ENCODE assay signal across 18 mouse cellular contexts in the genomic region with DNA sequence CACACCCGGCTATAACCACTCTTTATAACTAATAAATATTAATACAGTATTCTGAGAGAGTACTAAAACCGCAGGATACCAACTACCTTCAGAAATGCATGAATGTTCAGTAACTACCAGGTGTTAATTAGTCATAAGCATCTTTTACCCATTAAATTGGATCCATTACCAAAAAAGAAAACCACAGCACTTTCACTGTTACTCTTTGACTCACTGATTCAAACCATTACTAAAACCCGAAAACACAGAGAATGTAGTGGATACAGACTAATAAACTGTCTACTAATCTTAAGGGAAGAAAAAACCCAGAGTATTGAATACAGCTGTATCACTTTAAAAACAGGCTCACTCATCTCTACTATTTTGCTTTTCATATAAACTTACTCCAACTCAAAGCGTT. TPM values are rescaled to one million over a fixed set of nuclear protein-coding genes. Genes with fewer than 3 reads are reported as not detected.
DNase-seq lines count a peak whose midpoint lies in the region; ATAC-seq and TF ChIP-seq lines count a peak whose summit lies in the region.
"Had no signal": no experiment of that assay in that cellular context is flagged by ENCODE, and none has a peak within 500 bp of the region (broad histone marks: within the 10 kb centered on the region; RNA-seq: fewer than 3 reads in every experiment).

No protein-coding gene starts in this region.

- no peaks in the 10 kb centered on the region; the same call in none of the 2 replicates for H3K79me2 ChIP-seq in CH12.LX (replicated peaks; ENCODE audit: control insufficient read depth, extremely low read depth, insufficient read depth, poor library complexity, severe bottlenecking)

- H3K27me3 ChIP-seq in CH12.LX (replicated peaks), result no peaks in the 10 kb centered on the region
- H3K27me3 ChIP-seq in intestine, postnatal 0 days (replicated peaks; ENCODE audit: control insufficient read depth, insufficient read depth, low read length), result no peaks in the 10 kb centered on the region
- H3K27me3 ChIP-seq: Patski had no signal

- peak; percentile 29 for DNase-seq in CH12.LX (ENCODE audit: extremely low read depth)
- DNase-seq: adrenal gland, adult 2 months; adrenal gland, adult 8-10 months; adrenal gland, postnatal 10 days; adrenal gland, postnatal 14 days; adrenal gland, postnatal 25 days; adrenal gland, postnatal 36 days; B cell, adult 2 months; cerebellum, adult 11 months; cerebellum, adult 11-12 months; cerebellum, adult 18-20 months; cerebellum, adult 2 months; cerebellum, adult 8-10 months had no signal

- no peak for TF ChIP-seq CTCF in CH12.LX (conservative IDR thresholded peaks at IDR 0.05 in 1 of 2, IDR thresholded peaks at IDR 0.05 in 1 of 2; ENCODE audit: low read depth in 2 of 2, low read length in 2 of 2)
- no peak for TF ChIP-seq CTCF in intestine, postnatal 0 days (IDR thresholded peaks at IDR 0.05; ENCODE audit: low read depth)

- 87% methylated on average over 4 of the region's 4 CpGs for WGBS in intestine, postnatal 0 days

- dilution Hi-C loops in CH12.LX (cut with MboI; ENCODE audit: extremely low pct_ligation_motif_present, extremely low pct_unique_long_range_greater_than_20kb, low sequenced_read_pairs), result no loop called here

- H3K4me2 ChIP-seq in CH12.LX (ENCODE audit: insufficient read depth, low read depth, poor library complexity, severe bottlenecking), result no peak overlapping the region
- no peak overlapping the region for H3K4me2 ChIP-seq in intestine, postnatal 0 days (replicated peaks; ENCODE audit: low read depth)

- no peak overlapping the region for H3K9ac ChIP-seq in CH12.LX (ENCODE audit: insufficient read depth, low read depth)
- no peak overlapping the region for H3K9ac ChIP-seq in intestine, postnatal 0 days (ENCODE audit: low read depth, low read length)

- H3K4me3 ChIP-seq in CH12.LX (replicated peaks in 1 of 3; ENCODE audit: low read depth in 2 of 3, low read length in 2 of 3, poor library complexity in 1 of 3), result no peak overlapping the region
- H3K4me3 ChIP-seq in intestine, postnatal 0 days (ENCODE audit: low read depth, low read length), result no peak overlapping the region

- in situ Hi-C loops in CH12.LX (cut with MboI; ENCODE audit: low pct_ligation_motif_present, low pct_unique_long_range_greater_than_20kb, low sequenced_read_pairs), result no loop called here

- H3K4me1 ChIP-seq in CH12.LX (ENCODE audit: control insufficient read depth in 1 of 2, insufficient read depth in 2 of 2), result peaks cover 0 to 2% of the 10 kb centered on the region in 2 experiments; a peak in 1 of 4 replicates
- H3K4me1 ChIP-seq in intestine, postnatal 0 days (replicated peaks; ENCODE audit: control insufficient read depth, insufficient read depth, low read length), result no peaks in the 10 kb centered on the region

- no peak for TF ChIP-seq RAD21 in CH12.LX (IDR thresholded peaks at IDR 0.05; ENCODE audit: low read depth, low read length)

- TF ChIP-seq EP300 in CH12.LX (IDR thresholded peaks at IDR 0.05; ENCODE audit: low read length), result peak; percentile 60; the same call in 1 of the 2 replicates

- ATAC-seq in intestine, postnatal 0 days, result no peak
- ATAC-seq: activated CD4-positive, CD25-positive, alpha-beta regulatory T cell, adult 4 months; CD4-positive, CD25-positive, alpha-beta regulatory T cell, adult 4 months; Patski had no signal

- TF ChIP-seq POLR2A in CH12.LX (IDR thresholded peaks at IDR 0.05; ENCODE audit: low read depth, low read length), result no peak

- H3K36me3 ChIP-seq in CH12.LX (replicated peaks in 1 of 2; ENCODE audit: control insufficient read depth in 1 of 2, insufficient read depth in 1 of 2, low read length in 1 of 2), result peaks cover 15 to 44% of the 10 kb centered on the region in 2 experiments
- peaks cover 25% of the 10 kb centered on the region for H3K36me3 ChIP-seq in intestine, postnatal 0 days (ENCODE audit: control insufficient read depth, insufficient read depth)

- no peaks in the 10 kb centered on the region for H3K9me3 ChIP-seq in CH12.LX (replicated peaks; ENCODE audit: low read length)
- H3K9me3 ChIP-seq in intestine, postnatal 0 days (ENCODE audit: control insufficient read depth), result no peaks in the 10 kb centered on the region
- H3K9me3 ChIP-seq: G1E had no signal

- H3K27ac ChIP-seq in CH12.LX (ENCODE audit: insufficient read depth, low read depth), result no peak overlapping the region
- no peak overlapping the region for H3K27ac ChIP-seq in intestine, postnatal 0 days (ENCODE audit: low read depth, low read length)

TF ChIP-seq in CH12.LX, 34 proteins besides CTCF, POLR2A, EP300 and RAD21:
- TF ChIP-seq USF1 (IDR thresholded peaks at IDR 0.05; ENCODE audit: low read depth, low read length), result no peak
- peak; percentile 33; the same call in 1 of the 2 replicates for TF ChIP-seq ETS1 (conservative IDR thresholded peaks at IDR 0.05; ENCODE audit: low read depth, low read length)
- no peak for TF ChIP-seq MYC (IDR thresholded peaks at IDR 0.05; ENCODE audit: low read depth, low read length)
- TF ChIP-seq GABPA (IDR thresholded peaks at IDR 0.05; ENCODE audit: insufficient replicate concordance, low read depth, low read length), result no peak
- no peak for TF ChIP-seq E2F4 (IDR thresholded peaks at IDR 0.05; ENCODE audit: insufficient replicate concordance, low read depth, low read length)
- 0 out of 2 replicates have a peak, but pooled peaks have one; percentile 19 for TF ChIP-seq MEF2A (IDR thresholded peaks at IDR 0.05; ENCODE audit: borderline replicate concordance, low read depth, low read length)
- TF ChIP-seq POLR2AphosphoS2 (IDR thresholded peaks at IDR 0.05; ENCODE audit: low read depth, low read length), result no peak
- TF ChIP-seq IRF4 (IDR thresholded peaks at IDR 0.05; ENCODE audit: low read depth, low read length), result peak; percentile 59; the same call in 1 of the 2 replicates
- no peak for TF ChIP-seq ELF1 (IDR thresholded peaks at IDR 0.05; ENCODE audit: low read depth, low read length)
- TF ChIP-seq SMC3 (IDR thresholded peaks at IDR 0.05; ENCODE audit: low read depth, low read length), result no peak
- no peak for TF ChIP-seq MXI1 (IDR thresholded peaks at IDR 0.05; ENCODE audit: low read depth, low read length)
- no peak for TF ChIP-seq PAX5 (IDR thresholded peaks at IDR 0.05; ENCODE audit: low read length)
- peak; percentile 50; the same call in 1 of the 2 replicates for TF ChIP-seq JUND (conservative IDR thresholded peaks at IDR 0.05; ENCODE audit: low read depth, low read length)
- no peak for TF ChIP-seq SIN3A (IDR thresholded peaks at IDR 0.05; ENCODE audit: low read length)

RNA-seq across cellular contexts. Expression of a gene that starts 41.7 kb away (rescaled TPM):
- total RNA-seq in CH12.LX (2012; rRNA removed) (20.4 and 22.2 TPM in 2 replicates), CH12.LX (2014; rRNA removed) (62.5 and 69.1 TPM in 2 replicates)
- polyA plus RNA-seq in CH12.LX (2012; ENCODE audit: insufficient read length, low read depth), result 27.8 and 28.8 TPM in 2 replicates
- 59.1 and 60.1 TPM in 2 replicates for polyA plus RNA-seq in intestine, postnatal 0 days (2015; fragmentation: Nextera tagmentation; extraction: Ambion mirVana)
